Mouse (Mus musculus): Measurements from ENCODE around the gene Prss54. TPM values are rescaled to one million over a fixed set of nuclear protein-coding genes. Genes with fewer than 3 reads are reported as not detected.
A peak's percentile ranks its signal among the peaks of the same experiment; 100 is the strongest.

Gene Prss54
- polyA plus RNA-seq, 1 experiment from 2014 or later, result not detected

- Histone ChIP-seq H3K4me1 (replicated peaks) (peaks cover 17% of the 10 kb centered on the region), H3K4me3 (no peak overlapping the region), H3K9ac (no peak overlapping the region), H3K9me3 (replicated peaks) (no peaks in the 10 kb centered on the region), H3K27ac (peak overlapping the region; percentile 97), H3K4me2 (peak overlapping the region; percentile 45), H3K27me3 (no peaks in the 10 kb centered on the region), H3K36me3 (no peaks in the 10 kb centered on the region)
- ATAC-seq (replicated peaks; ENCODE audit: insufficient number of reproducible peaks, insufficient read depth, low FRiP score, low read depth), result peak; percentile 92
- 19% methylated on average over 4 of the region's 4 CpGs for WGBS
Measured at GRCm38 (mm10) chr8:95596841-95597241, 20.7 kb upstream of the Prss54 start.

- Histone ChIP-seq H3K9me3 (replicated peaks) (no peaks in the 10 kb centered on the region), H3K9ac (no peak overlapping the region), H3K27ac (peak overlapping the region; percentile 75), H3K27me3 (no peaks in the 10 kb centered on the region), H3K4me2 (no peak overlapping the region), H3K4me1 (replicated peaks) (peaks cover 17% of the 10 kb centered on the region), H3K36me3 (no peaks in the 10 kb centered on the region), H3K4me3 (no peak overlapping the region)
- WGBS, result 76% methylated on average over 14 of the region's 14 CpGs
- no peak for ATAC-seq (replicated peaks; ENCODE audit: insufficient number of reproducible peaks, insufficient read depth, low FRiP score, low read depth)
Measured at GRCm38 (mm10) chr8:95595131-95595530, 19.0 kb upstream of the Prss54 start.

- Histone ChIP-seq H3K9me3 (replicated peaks) (no peaks in the 10 kb centered on the region), H3K27me3 (no peaks in the 10 kb centered on the region), H3K4me2 (no peak overlapping the region), H3K4me1 (replicated peaks) (peaks cover 17% of the 10 kb centered on the region), H3K9ac (no peak overlapping the region), H3K27ac (no peak overlapping the region), H3K36me3 (no peaks in the 10 kb centered on the region), H3K4me3 (no peak overlapping the region)
- 92% methylated on average over 7 of the region's 7 CpGs for WGBS
- ATAC-seq (replicated peaks; ENCODE audit: insufficient number of reproducible peaks, insufficient read depth, low FRiP score, low read depth), result no peak
Measured at GRCm38 (mm10) chr8:95593439-95594393, 17.6 kb upstream of the Prss54 start.

GRCm38 (mm10) chr8:95592131-95592780, 16.1 kb upstream of the Prss54 start:
- H3K27me3 ChIP-seq, result no peaks in the 10 kb centered on the region
- no peak overlapping the region for H3K9ac ChIP-seq
- peaks cover 17% of the 10 kb centered on the region for H3K4me1 ChIP-seq (replicated peaks)
- WGBS, result 80% methylated on average over 12 of the region's 12 CpGs
- no peaks in the 10 kb centered on the region for H3K9me3 ChIP-seq (replicated peaks)
- H3K4me3 ChIP-seq, result no peak overlapping the region
- H3K27ac ChIP-seq, result no peak overlapping the region
- no peaks in the 10 kb centered on the region for H3K36me3 ChIP-seq
- no peak overlapping the region for H3K4me2 ChIP-seq
- no peak for ATAC-seq (replicated peaks; ENCODE audit: insufficient number of reproducible peaks, insufficient read depth, low FRiP score, low read depth)

DNA sequence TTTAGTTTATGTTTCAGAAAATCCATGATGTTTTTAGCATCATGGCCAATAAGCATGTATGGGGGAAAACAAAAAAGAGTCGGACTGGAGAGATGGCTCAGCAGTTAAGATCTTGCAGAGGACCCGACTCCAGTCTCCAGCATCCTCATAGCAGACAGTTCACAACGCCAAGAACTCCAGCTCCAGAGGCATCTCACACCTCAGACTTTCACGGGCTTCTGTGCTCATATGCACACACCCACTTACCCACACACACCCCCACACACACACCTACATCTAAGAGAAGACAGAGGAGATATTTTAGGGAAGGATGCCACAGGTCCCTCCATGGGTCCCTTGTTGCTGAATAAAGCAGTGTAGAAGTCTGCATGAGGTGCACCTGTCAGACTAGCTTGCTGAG, 14.4 kb upstream of the Prss54 start:
- Histone ChIP-seq H3K36me3 (no peaks in the 10 kb centered on the region), H3K4me2 (no peak overlapping the region), H3K9me3 (replicated peaks) (no peaks in the 10 kb centered on the region), H3K27ac (no peak overlapping the region), H3K9ac (no peak overlapping the region), H3K27me3 (no peaks in the 10 kb centered on the region), H3K4me1 (replicated peaks) (peaks cover 14% of the 10 kb centered on the region; the same call in 1 of the 2 replicates), H3K4me3 (no peak overlapping the region)
- ATAC-seq (replicated peaks; ENCODE audit: insufficient number of reproducible peaks, insufficient read depth, low FRiP score, low read depth), result no peak
- WGBS, result 71% methylated on average over 4 of the region's 4 CpGs

DNA sequence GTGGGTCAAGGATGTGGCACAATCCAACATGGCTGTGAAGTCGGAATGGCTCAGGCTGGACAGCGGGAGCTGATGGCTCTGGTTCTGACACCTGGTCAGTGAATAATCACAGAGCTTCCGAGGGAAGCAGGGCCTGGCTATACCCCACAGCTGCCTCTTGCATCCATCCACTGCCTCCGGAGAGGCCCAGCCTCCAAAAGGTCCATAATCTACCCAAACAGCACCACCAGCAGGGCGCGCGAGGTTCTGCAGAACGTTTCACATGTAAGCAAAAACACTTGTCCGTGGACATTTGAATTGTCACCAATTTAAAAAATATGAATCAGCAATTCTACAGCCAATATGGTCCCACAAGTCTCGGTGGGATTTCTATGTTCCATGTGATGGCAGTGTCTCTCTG, 13.1 kb upstream of the Prss54 start:
- WGBS, result 68% methylated on average over 10 of the region's 10 CpGs
- Histone ChIP-seq H3K9me3 (replicated peaks) (no peaks in the 10 kb centered on the region), H3K4me3 (no peak overlapping the region), H3K27ac (no peak overlapping the region), H3K27me3 (no peaks in the 10 kb centered on the region), H3K4me1 (replicated peaks) (peaks cover 9% of the 10 kb centered on the region; the same call in 1 of the 2 replicates), H3K4me2 (no peak overlapping the region), H3K9ac (no peak overlapping the region), H3K36me3 (no peaks in the 10 kb centered on the region)
- ATAC-seq (replicated peaks; ENCODE audit: insufficient number of reproducible peaks, insufficient read depth, low FRiP score, low read depth), result no peak

- Histone ChIP-seq H3K27me3 (no peaks in the 10 kb centered on the region), H3K4me1 (replicated peaks) (peaks cover 9% of the 10 kb centered on the region; the same call in 1 of the 2 replicates), H3K36me3 (no peaks in the 10 kb centered on the region), H3K4me3 (no peak overlapping the region), H3K27ac (peak overlapping the region; percentile 85), H3K9ac (no peak overlapping the region), H3K4me2 (0 out of 2 replicates have a peak overlapping the region, but pooled peaks have one; percentile 3), H3K9me3 (replicated peaks) (no peaks in the 10 kb centered on the region)
- ATAC-seq (replicated peaks; ENCODE audit: insufficient number of reproducible peaks, insufficient read depth, low FRiP score, low read depth), result peak; percentile 35; the same call in 1 of the 2 replicates
- WGBS, result 40% methylated on average over 1 of the region's 1 CpGs
Measured at GRCm38 (mm10) chr8:95587339-95587738, 11.2 kb upstream of the Prss54 start.

- 86% methylated on average over 5 of the region's 5 CpGs for WGBS
- no peaks in the 10 kb centered on the region for H3K9me3 ChIP-seq (replicated peaks)
Measured at GRCm38 (mm10) chr8:95573146-95573545, 3.0 kb downstream of the Prss54 start.

GRCm38 (mm10) chr8:95566809-95567208, 9.3 kb downstream of the Prss54 start:
- H3K4me1 ChIP-seq (replicated peaks), result peaks cover 6% of the 10 kb centered on the region
- WGBS, result 73% methylated on average over 6 of the region's 6 CpGs
- H3K36me3 ChIP-seq, result no peaks in the 10 kb centered on the region
- no peaks in the 10 kb centered on the region for H3K9me3 ChIP-seq (replicated peaks)
- no peak overlapping the region for H3K9ac ChIP-seq
- H3K27me3 ChIP-seq, result no peaks in the 10 kb centered on the region
- H3K4me3 ChIP-seq, result no peak overlapping the region
- no peak overlapping the region for H3K27ac ChIP-seq
- H3K4me2 ChIP-seq, result no peak overlapping the region
- ATAC-seq (replicated peaks; ENCODE audit: insufficient number of reproducible peaks, insufficient read depth, low FRiP score, low read depth), result 0 out of 2 replicates have a peak, but pooled peaks have one; percentile 31

More at GRCm38 (mm10) chr8:95573146-95573545, 3.0 kb downstream of the Prss54 start:
- Histone ChIP-seq H3K36me3 (no peaks in the 10 kb centered on the region), H3K9ac (no peak overlapping the region), H3K4me3 (no peak overlapping the region), H3K4me2 (no peak overlapping the region), H3K27ac (no peak overlapping the region), H3K27me3 (no peaks in the 10 kb centered on the region), H3K4me1 (replicated peaks) (no peaks in the 10 kb centered on the region)
- ATAC-seq (replicated peaks; ENCODE audit: insufficient number of reproducible peaks, insufficient read depth, low FRiP score, low read depth), result no peak

- Histone ChIP-seq H3K9ac (no peak overlapping the region), H3K27ac (no peak overlapping the region), H3K36me3 (no peaks in the 10 kb centered on the region), H3K27me3 (no peaks in the 10 kb centered on the region), H3K9me3 (replicated peaks) (no peaks in the 10 kb centered on the region), H3K4me1 (replicated peaks) (peaks cover 6% of the 10 kb centered on the region), H3K4me3 (no peak overlapping the region), H3K4me2 (no peak overlapping the region)
- 53% methylated on average over 4 of the region's 4 CpGs for WGBS
- ATAC-seq (replicated peaks; ENCODE audit: insufficient number of reproducible peaks, insufficient read depth, low FRiP score, low read depth), result no peak
Measured at GRCm38 (mm10) chr8:95566217-95566616, 9.9 kb downstream of the Prss54 start.

DNA sequence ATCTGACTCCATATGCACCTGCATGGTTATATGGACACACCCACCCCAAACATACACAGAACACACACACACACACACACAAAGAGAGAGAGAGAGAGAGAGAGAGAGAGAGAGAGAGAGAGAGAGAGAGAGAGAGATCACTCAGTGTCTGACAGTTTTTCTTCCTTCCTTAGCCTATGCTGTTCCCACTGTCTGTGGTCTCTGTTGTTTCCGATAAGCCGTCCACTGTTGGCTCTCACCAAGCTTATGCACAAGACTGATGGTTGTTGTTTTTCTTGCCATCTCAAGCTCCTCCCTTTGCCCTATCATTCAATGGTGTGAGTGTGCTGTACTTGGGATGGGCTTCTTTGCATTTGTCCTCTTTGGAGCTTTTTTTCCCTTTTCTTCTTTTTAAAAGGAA, 20.2 kb downstream of the Prss54 start:
- H3K4me1 ChIP-seq (replicated peaks), result no peaks in the 10 kb centered on the region
- H3K4me3 ChIP-seq, result no peak overlapping the region
- no peaks in the 10 kb centered on the region for H3K36me3 ChIP-seq
- H3K4me2 ChIP-seq, result no peak overlapping the region
- no peak for ATAC-seq (replicated peaks; ENCODE audit: insufficient number of reproducible peaks, insufficient read depth, low FRiP score, low read depth)
- no peaks in the 10 kb centered on the region for H3K9me3 ChIP-seq (replicated peaks)
- no peaks in the 10 kb centered on the region for H3K27me3 ChIP-seq
- 86% methylated on average over 2 of the region's 2 CpGs for WGBS
- H3K9ac ChIP-seq, result no peak overlapping the region
- no peak overlapping the region for H3K27ac ChIP-seq
